Mouse (Mus musculus) embryonic fibroblast, embryonic 13.5 days (primary cell): ENCODE measurements around the gene Dhrs9. TPM values are rescaled to one million over a fixed set of nuclear protein-coding genes. Genes with fewer than 3 reads are reported as not detected.

ENCODE experiments used
- H3K27ac ChIP-seq: 2 replicates; pipeline ENCODE4 v1.5.1; 2012; ENCODE audit warnings: low read length, control low read depth, inconsistent platforms; ENCODE audit not compliant: insufficient read depth
- H3K4me1 ChIP-seq: 2 replicates; pipeline ENCODE4 v1.6.1; 2011; ENCODE audit warnings: low read length; ENCODE audit not compliant: control insufficient read depth, insufficient read depth
- H3K4me3 ChIP-seq: 2 replicates; pipeline ENCODE4 v1.5.1; 2011; ENCODE audit warnings: mild to moderate bottlenecking, control low read depth, low read length; ENCODE audit not compliant: insufficient read depth
- CTCF ChIP-seq: IDR thresholded peaks from 2 replicates; pipeline ENCODE4 v1.5.1; 2011; ENCODE audit warnings: mild to moderate bottlenecking, control low read depth, low read length, moderate library complexity, borderline replicate concordance; ENCODE audit not compliant: insufficient read depth
- POLR2A ChIP-seq: IDR thresholded peaks from 2 replicates; pipeline ENCODE4 v1.6.1; 2011; ENCODE audit warnings: low read depth, mild to moderate bottlenecking, control low read depth, low read length, moderate library complexity
- polyA plus RNA-seq: library from polyadenylated mRNA; stranded (reverse); fragments of >200 nt; gene quantifications from 2 replicates; pipeline ENCODE4 v1.2.4, GENCODE M21; 2011; ENCODE audit warnings: low read depth; ENCODE audit not compliant: missing spikeins, insufficient read length

Gene Dhrs9
- polyA plus RNA-seq, 1 experiment, result 6.3 TPM

DNA sequence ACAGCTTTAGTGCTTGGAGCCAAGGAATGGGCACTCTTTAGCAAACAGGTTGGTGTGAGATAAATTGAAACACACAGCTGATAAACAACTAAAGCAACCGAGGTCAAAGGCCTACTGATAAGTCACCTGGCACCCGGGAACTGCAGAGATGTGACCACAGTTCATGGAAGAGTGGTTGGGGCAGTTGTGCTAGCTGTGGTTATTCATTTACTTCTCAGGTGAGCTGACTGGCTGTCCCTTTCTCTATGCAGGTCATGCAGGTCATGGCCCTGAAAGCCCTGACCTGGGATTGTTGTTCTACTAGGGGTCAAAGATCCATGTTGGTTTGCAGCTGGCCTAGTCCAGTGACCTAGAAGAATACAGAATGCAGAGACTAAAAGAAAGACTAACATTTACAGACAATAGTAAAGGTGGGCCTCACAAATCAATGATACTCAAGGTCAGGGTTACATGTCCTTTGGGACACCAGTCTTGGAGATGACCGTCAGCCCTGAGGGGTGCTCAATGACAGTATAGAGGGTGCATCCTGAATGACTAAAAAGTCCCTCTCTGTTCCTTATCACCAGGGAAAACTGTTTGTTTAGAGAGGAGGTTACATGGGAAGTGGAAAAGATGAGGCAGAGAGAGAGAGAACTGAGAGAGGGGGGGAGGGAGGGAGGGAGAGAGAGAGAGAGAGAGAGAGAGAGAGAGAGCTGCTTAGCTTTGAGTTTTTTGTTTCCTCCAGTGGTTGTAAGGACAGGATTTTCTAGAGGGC is 6.0 kb downstream of the Dhrs9 start:
- H3K4me1 ChIP-seq, result no peaks in the 10 kb centered on the region
- no peak overlapping the region for H3K27ac ChIP-seq
- TF ChIP-seq CTCF (no peak), POLR2A (no peak)
- H3K4me3 ChIP-seq, result no peak overlapping the region

- Histone ChIP-seq H3K4me3 (no peak overlapping the region), H3K27ac (no peak overlapping the region), H3K4me1 (peaks cover 9% of the 10 kb centered on the region; the same call in 1 of the 2 replicates)
- TF ChIP-seq CTCF, result no peak
- TF ChIP-seq POLR2A, result no peak
These were observed 13.7 kb downstream of the Dhrs9 start for GRCm38 (mm10) chr2:69393947-69394346.

DNA sequence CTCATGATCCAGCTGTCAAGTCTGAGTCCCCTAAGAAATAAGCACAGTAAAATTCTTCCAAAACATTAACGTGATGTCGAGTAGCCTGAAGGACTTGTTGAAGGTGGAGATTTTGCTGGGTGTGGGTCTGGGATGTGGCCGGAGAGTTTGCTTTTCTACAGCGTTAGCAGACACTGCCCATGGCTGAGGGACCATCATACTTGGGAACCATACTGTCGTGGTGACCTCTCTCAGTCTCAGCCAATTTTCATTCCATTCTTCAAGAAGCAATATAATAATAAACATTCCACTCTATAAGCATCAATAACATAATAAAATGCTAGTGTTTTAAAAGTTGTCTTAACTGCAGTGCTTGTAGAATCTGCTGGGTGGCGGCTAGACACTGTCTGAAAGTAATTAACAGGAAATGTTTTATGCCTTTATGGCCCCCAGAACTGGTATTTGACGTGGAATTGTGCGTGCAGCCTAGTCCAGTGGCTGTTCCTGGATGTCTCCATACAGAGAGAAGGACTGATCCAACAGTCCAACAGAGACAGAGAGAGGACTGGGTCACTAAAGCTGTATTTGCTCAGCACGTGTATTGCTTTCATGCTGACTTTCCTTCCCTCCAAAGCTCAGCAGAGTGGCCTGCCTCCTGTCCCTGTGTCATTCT is 15.5 kb downstream of the Dhrs9 start:
- H3K27ac ChIP-seq, result no peak overlapping the region
- H3K4me3 ChIP-seq, result no peak overlapping the region
- no peak for TF ChIP-seq CTCF
- no peak for TF ChIP-seq POLR2A
- H3K4me1 ChIP-seq, result peaks cover 11% of the 10 kb centered on the region; the same call in 1 of the 2 replicates

DNA sequence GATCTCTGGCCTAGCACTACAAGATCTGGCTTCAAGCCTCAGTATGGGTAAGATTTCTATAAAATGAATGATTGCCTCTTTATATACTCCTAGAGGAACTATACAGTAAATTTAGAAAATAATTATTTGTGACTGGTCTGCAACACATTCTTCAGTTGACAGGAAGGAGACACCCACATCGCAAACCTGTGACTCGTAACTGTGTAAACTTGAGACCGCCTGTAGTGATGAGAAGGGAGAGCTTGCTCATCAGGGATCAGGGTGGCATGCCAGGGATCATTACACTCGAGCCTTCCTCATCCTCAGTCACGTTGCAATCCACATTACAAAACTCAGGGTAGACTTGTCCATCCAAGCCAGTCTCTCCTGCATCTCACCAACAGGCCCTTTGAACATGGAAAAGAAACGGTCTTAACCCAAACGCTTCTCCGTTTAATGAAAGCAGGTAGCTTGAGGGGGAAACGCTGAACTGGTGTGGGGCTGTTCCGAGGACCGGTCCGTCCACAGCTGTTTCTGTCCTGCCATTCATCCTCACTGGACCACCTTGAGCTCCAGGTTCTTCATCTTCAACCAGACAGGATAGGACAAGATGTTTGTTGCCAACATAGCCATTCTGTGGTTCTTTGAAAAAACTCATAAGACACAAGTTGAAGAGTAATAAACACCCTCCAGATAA is 16.7 kb downstream of the Dhrs9 start:
- no peak overlapping the region for H3K4me3 ChIP-seq
- no peak for TF ChIP-seq CTCF
- TF ChIP-seq POLR2A, result no peak
- H3K4me1 ChIP-seq, result peaks cover 17% of the 10 kb centered on the region; the same call in 1 of the 2 replicates
- no peak overlapping the region for H3K27ac ChIP-seq

GRCm38 (mm10) chr2:69400866-69401604 is 20.8 kb downstream of the Dhrs9 start:
- TF ChIP-seq POLR2A (no peak), CTCF (no peak)
- Histone ChIP-seq H3K27ac (peak overlapping the region; percentile 99), H3K4me1 (peaks cover 19% of the 10 kb centered on the region; the same call in 1 of the 2 replicates), H3K4me3 (no peak overlapping the region)

DNA sequence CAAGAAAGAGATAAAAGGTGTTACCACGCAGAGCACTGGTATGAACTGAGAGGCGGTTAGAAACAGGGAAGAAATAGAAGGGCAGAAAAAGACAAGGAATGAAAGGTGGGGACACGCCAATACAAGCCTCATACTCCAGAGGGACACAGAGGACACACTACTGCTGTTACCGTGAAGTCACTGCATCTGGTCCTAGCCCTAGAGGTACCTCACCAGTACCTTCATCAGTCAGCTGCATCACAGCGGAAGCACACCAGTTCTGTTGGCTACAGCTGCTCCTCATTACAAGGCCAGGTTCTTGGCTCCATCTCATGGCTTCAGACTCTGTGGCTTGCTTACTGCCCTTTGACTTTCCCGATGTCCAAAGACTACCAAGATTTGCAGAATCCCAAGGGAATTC is 21.6 kb downstream of the Dhrs9 start:
- H3K27ac ChIP-seq, result peak overlapping the region; percentile 91
- H3K4me3 ChIP-seq, result no peak overlapping the region
- TF ChIP-seq POLR2A (no peak), CTCF (no peak)
- peaks cover 22% of the 10 kb centered on the region; the same call in 1 of the 2 replicates for H3K4me1 ChIP-seq

DNA sequence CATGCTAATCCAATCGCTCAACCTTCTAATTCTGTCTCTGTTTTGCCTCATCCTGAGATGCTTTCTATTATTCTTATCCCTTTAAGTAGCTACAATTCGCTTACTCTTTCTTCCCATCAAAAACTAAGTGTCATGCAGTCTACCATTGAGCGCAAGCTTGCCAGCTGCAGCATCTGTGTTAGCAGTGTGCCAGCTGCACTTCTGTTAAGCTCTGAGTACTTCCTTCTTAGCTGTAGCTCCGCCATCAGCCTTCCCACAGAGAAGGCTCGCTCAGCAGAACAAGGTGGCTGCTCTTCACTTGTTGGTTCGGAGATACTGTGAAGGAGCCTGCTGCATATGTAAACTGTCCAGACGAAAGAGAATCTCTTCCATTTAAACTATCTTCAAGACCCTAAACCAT is 22.1 kb downstream of the Dhrs9 start:
- TF ChIP-seq CTCF (no peak), POLR2A (no peak)
- no peak overlapping the region for H3K4me3 ChIP-seq
- H3K27ac ChIP-seq, result no peak overlapping the region
- peaks cover 22% of the 10 kb centered on the region; the same call in 1 of the 2 replicates for H3K4me1 ChIP-seq

GRCm38 (mm10) chr2:69405692-69406091 is 25.4 kb downstream of the Dhrs9 start:
- H3K4me3 ChIP-seq, result no peak overlapping the region
- peaks cover 12% of the 10 kb centered on the region; the same call in 1 of the 2 replicates for H3K4me1 ChIP-seq
- 0 out of 2 replicates have a peak overlapping the region, but pooled peaks have one; percentile 13 for H3K27ac ChIP-seq
- TF ChIP-seq POLR2A (no peak), CTCF (no peak)

DNA sequence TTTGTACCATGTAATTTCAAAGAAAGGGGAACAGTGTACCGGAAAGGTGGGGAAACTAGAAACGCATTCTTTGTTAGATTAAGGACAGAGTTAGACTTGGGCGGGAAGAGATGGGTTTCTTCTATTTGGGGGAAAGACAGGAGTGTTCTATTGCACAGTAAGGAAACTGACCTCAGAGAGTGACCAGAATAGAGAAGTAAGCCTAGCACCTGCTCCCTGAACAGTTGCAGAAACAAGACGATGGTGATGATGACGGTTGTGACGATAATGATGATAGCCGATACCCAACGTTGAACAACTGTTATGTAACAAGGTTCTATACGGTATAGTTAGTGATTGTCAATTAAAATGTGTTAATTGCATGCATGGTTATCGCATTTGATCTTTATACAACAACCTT is 34.3 kb downstream of the Dhrs9 start:
- no peak overlapping the region for H3K4me3 ChIP-seq
- no peaks in the 10 kb centered on the region for H3K4me1 ChIP-seq
- no peak overlapping the region for H3K27ac ChIP-seq
- no peak for TF ChIP-seq CTCF
- TF ChIP-seq POLR2A, result no peak
